Mouse (Mus musculus): ENCODE results near the gene Gpnmb.

GRCm38 (mm10) chr6:49026496-49026895 is 9.8 kb upstream of the Gpnmb start:
- TF ChIP-seq POLR2A (IDR thresholded peaks at IDR 0.05; ENCODE audit: borderline replicate concordance, control insufficient read depth, low read depth, low read length) (no peak), CTCF (IDR thresholded peaks at IDR 0.05; ENCODE audit: control insufficient read depth, insufficient read depth, low read length) (no peak)
